Mouse (Mus musculus) adrenal gland, adult 2 months (tissue): ENCODE data around the gene Dnajc24. TPM values are rescaled to one million over a fixed set of nuclear protein-coding genes. Genes with fewer than 3 reads are reported as not detected.
A peak's percentile ranks its signal among the peaks of the same experiment; 100 is the strongest.

ENCODE experiments used
- DNase-seq: peaks from one replicate; pipeline ENCODE4 v3.0.0; 2021
- long read RNA-seq: library from polyadenylated mRNA; stranded (forward); transcript quantifications from one replicate; pipeline ENCODE4 v2.0.0, GENCODE M21; 2021
- microRNA-seq, 2 experiments: library from miRNA; unstranded; fragments of <30 nt; microRNA quantifications; one replicate each; pipeline ENCODE4 v1.2.0; 2021
- polyA plus RNA-seq: library from polyadenylated mRNA; depleted of rRNA; stranded (reverse); fragments of >200 nt; gene quantifications from 2 replicates; pipeline ENCODE4 v1.2.3, GENCODE M21; 2012; rRNA removed
- total RNA-seq, 2 experiments: library from RNA; stranded (reverse); gene quantifications; 2 replicates each; pipeline ENCODE4 v1.2.3; 2021

Gene Dnajc24
- total RNA-seq = 10 to 100 TPM; 17.7 to 22.0 TPM
- polyA plus RNA-seq = 10.5 and 10.8 TPM in 2 replicates
- long read RNA-seq, transcript Dnajc24-201 (5 exons, 1,197 nt) = major isoform, 11 of 14 reads
- long read RNA-seq, partial matches to known transcripts = 0 of 14 reads
- long read RNA-seq, other reads (novel, unspliced or antisense) = 1 of 14 reads

- peak; percentile 93 for DNase-seq
Observed at GRCm38 (mm10) chr2:106002835-106003739, at the start of gene Dnajc24. TSS of gene Dnajc24 (minus strand) at chr2:106003549.

- DNase-seq = no peak
Observed at GRCm38 (mm10) chr2:106046686-106047085, 43.3 kb upstream of the Dnajc24 start.

GRCm38 (mm10) chr2:106042495-106042894, 39.1 kb upstream of the Dnajc24 start:
- DNase-seq = no peak

- no peak for DNase-seq
Observed at GRCm38 (mm10) chr2:106041961-106042360, 38.6 kb upstream of the Dnajc24 start.

GRCm38 (mm10) chr2:106038286-106038685, 34.9 kb upstream of the Dnajc24 start:
- DNase-seq = no peak

GRCm38 (mm10) chr2:106024895-106025294, 21.5 kb upstream of the Dnajc24 start:
- DNase-seq = no peak

GRCm38 (mm10) chr2:106008415-106008814, 5.1 kb upstream of the Dnajc24 start:
- no peak for DNase-seq

- no peak for DNase-seq
Observed at GRCm38 (mm10) chr2:105987999-105988398, 15.3 kb downstream of the Dnajc24 start.

GRCm38 (mm10) chr2:105987131-105987530, 16.2 kb downstream of the Dnajc24 start:
- DNase-seq = no peak

GRCm38 (mm10) chr2:105985206-105985605, 18.1 kb downstream of the Dnajc24 start:
- DNase-seq = no peak

- no peak for DNase-seq
Observed at GRCm38 (mm10) chr2:105978065-105978464, 25.3 kb downstream of the Dnajc24 start.

- peak; percentile 14 for DNase-seq
Observed at GRCm38 (mm10) chr2:105973941-105974340, 29.4 kb downstream of the Dnajc24 start.

GRCm38 (mm10) chr2:105963447-105963846, 39.9 kb downstream of the Dnajc24 start:
- no peak for DNase-seq

GRCm38 (mm10) chr2:105953862-105954261, 49.5 kb downstream of the Dnajc24 start:
- no peak for DNase-seq

GRCm38 (mm10) chr2:105951350-105951940, 51.9 kb downstream of the Dnajc24 start:
- DNase-seq = no peak

GRCm38 (mm10) chr2:105950131-105950530, 53.2 kb downstream of the Dnajc24 start:
- no peak for DNase-seq

- no peak for DNase-seq
Observed at GRCm38 (mm10) chr2:105917623-105918346, 85.6 kb downstream of the Dnajc24 start.

Small RNAs within 50 kb of the gene (microRNA-seq; reads per million reads assigned to microRNA genes)
- gene Gm22002 = 0 reads per million in 2 experiments

Other genes starting within 250 kb of the Dnajc24 start
- gene Elp4, start 99.0 kb downstream of the Dnajc24 start, total RNA-seq = 10 to 100 TPM; 12.9 to 17.1 TPM
- 12.6 and 16.9 TPM in 2 replicates for gene Elp4, start 99.0 kb downstream of the Dnajc24 start, polyA plus RNA-seq
- gene Immp1l, start 98.9 kb downstream of the Dnajc24 start, total RNA-seq = 10 to 100 TPM; 46.4 to 52.7 TPM
- 1.4 and 1.9 TPM in 2 replicates for gene Immp1l, start 98.9 kb downstream of the Dnajc24 start, polyA plus RNA-seq